Mouse (Mus musculus): ENCODE results near the gene Zbtb16. TPM values are rescaled to one million over a fixed set of nuclear protein-coding genes. Genes with fewer than 3 reads are reported as not detected.

Zbtb16 gene
- polyA plus RNA-seq, 1 experiment from 2014 or later: 5.3 TPM

GRCm38 (mm10) chr9:48707134-48707823 lies 128.7 kb downstream of the Zbtb16 start:
- Histone ChIP-seq H3K4me2 (replicated peaks) (no peak overlapping the region), H3K4me1 (replicated peaks; ENCODE audit: control insufficient read depth, insufficient read depth, low read length) (peaks cover 20% of the 10 kb centered on the region; the same call in 1 of the 2 replicates), H3K27ac (no peak overlapping the region), H3K36me3 (replicated peaks; ENCODE audit: control insufficient read depth, insufficient read depth) (no peaks in the 10 kb centered on the region), H3K9ac (no peak overlapping the region), H3K4me3 (replicated peaks; ENCODE audit: low read length) (no peak overlapping the region), H3K9me3 (ENCODE audit: control insufficient read depth, low read length) (no peaks in the 10 kb centered on the region), H3K27me3 (ENCODE audit: control insufficient read depth, insufficient read depth, low read length) (no peaks in the 10 kb centered on the region)
- DNase-seq (ENCODE audit: low spot score) (no peak), ATAC-seq (ENCODE audit: low FRiP score) (no peak)
- WGBS: 58% methylated on average over 14 of the region's 14 CpGs

GRCm38 (mm10) chr9:48701296-48701695 lies 134.7 kb downstream of the Zbtb16 start:
- Histone ChIP-seq H3K4me2 (replicated peaks) (no peak overlapping the region), H3K36me3 (replicated peaks; ENCODE audit: control insufficient read depth, insufficient read depth) (no peaks in the 10 kb centered on the region), H3K4me1 (replicated peaks; ENCODE audit: control insufficient read depth, insufficient read depth, low read length) (peaks cover 14% of the 10 kb centered on the region; the same call in 1 of the 2 replicates), H3K9ac (no peak overlapping the region), H3K4me3 (replicated peaks; ENCODE audit: low read length) (no peak overlapping the region), H3K9me3 (ENCODE audit: control insufficient read depth, low read length) (no peaks in the 10 kb centered on the region), H3K27me3 (ENCODE audit: control insufficient read depth, insufficient read depth, low read length) (no peaks in the 10 kb centered on the region), H3K27ac (no peak overlapping the region)
- 66% methylated on average over 4 of the region's 4 CpGs for whole genome bisulfite sequencing
- ATAC-seq (ENCODE audit: low FRiP score): no peak
- DNase-seq (ENCODE audit: low spot score): no peak

- WGBS: 49% methylated on average over 8 of the region's 8 CpGs
- Histone ChIP-seq H3K4me2 (replicated peaks) (no peak overlapping the region), H3K36me3 (replicated peaks; ENCODE audit: control insufficient read depth, insufficient read depth) (no peaks in the 10 kb centered on the region), H3K27ac (no peak overlapping the region), H3K9ac (no peak overlapping the region), H3K9me3 (ENCODE audit: control insufficient read depth, low read length) (no peaks in the 10 kb centered on the region), H3K4me3 (replicated peaks; ENCODE audit: low read length) (no peak overlapping the region), H3K4me1 (replicated peaks; ENCODE audit: control insufficient read depth, insufficient read depth, low read length) (peaks cover 14% of the 10 kb centered on the region; the same call in 1 of the 2 replicates), H3K27me3 (ENCODE audit: control insufficient read depth, insufficient read depth, low read length) (no peaks in the 10 kb centered on the region)
- DNase-seq (ENCODE audit: low spot score) (no peak), ATAC-seq (ENCODE audit: low FRiP score) (no peak)
Observed at GRCm38 (mm10) chr9:48700871-48701270, 135.2 kb downstream of the Zbtb16 start.

GRCm38 (mm10) chr9:48697470-48697815 lies 138.6 kb downstream of the Zbtb16 start:
- H3K27ac ChIP-seq: no peak overlapping the region

GRCm38 (mm10) chr9:48696731-48697469 lies 139.1 kb downstream of the Zbtb16 start:
- DNase-seq (ENCODE audit: low spot score) (no peak), ATAC-seq (ENCODE audit: low FRiP score) (no peak)
- no peak overlapping the region for H3K9ac ChIP-seq
- H3K27ac ChIP-seq: no peak overlapping the region
- peaks cover 14% of the 10 kb centered on the region; the same call in 1 of the 2 replicates for H3K4me1 ChIP-seq (replicated peaks; ENCODE audit: control insufficient read depth, insufficient read depth, low read length)
- H3K27me3 ChIP-seq (ENCODE audit: control insufficient read depth, insufficient read depth, low read length): no peaks in the 10 kb centered on the region; the same call in 1 of the 2 replicates
- H3K36me3 ChIP-seq (replicated peaks; ENCODE audit: control insufficient read depth, insufficient read depth): no peaks in the 10 kb centered on the region
- 23% methylated on average over 12 of the region's 12 CpGs for WGBS
- no peaks in the 10 kb centered on the region for H3K9me3 ChIP-seq (ENCODE audit: control insufficient read depth, low read length)
- H3K4me2 ChIP-seq (replicated peaks): no peak overlapping the region
- no peak overlapping the region for H3K4me3 ChIP-seq (replicated peaks; ENCODE audit: low read length)

More at GRCm38 (mm10) chr9:48697470-48697815, 138.6 kb downstream of the Zbtb16 start:
- H3K4me2 ChIP-seq (replicated peaks): no peak overlapping the region
- H3K9me3 ChIP-seq (ENCODE audit: control insufficient read depth, low read length): no peaks in the 10 kb centered on the region
- DNase-seq (ENCODE audit: low spot score): no peak
- H3K27me3 ChIP-seq (ENCODE audit: control insufficient read depth, insufficient read depth, low read length): no peaks in the 10 kb centered on the region; the same call in 1 of the 2 replicates
- WGBS: 25% methylated on average over 2 of the region's 2 CpGs
- H3K9ac ChIP-seq: no peak overlapping the region
- no peaks in the 10 kb centered on the region for H3K36me3 ChIP-seq (replicated peaks; ENCODE audit: control insufficient read depth, insufficient read depth)
- no peak for ATAC-seq (ENCODE audit: low FRiP score)
- peaks cover 14% of the 10 kb centered on the region; the same call in 1 of the 2 replicates for H3K4me1 ChIP-seq (replicated peaks; ENCODE audit: control insufficient read depth, insufficient read depth, low read length)
- no peak overlapping the region for H3K4me3 ChIP-seq (replicated peaks; ENCODE audit: low read length)

- no peak overlapping the region for H3K4me2 ChIP-seq (replicated peaks)
- DNase-seq (ENCODE audit: low spot score) (no peak), ATAC-seq (ENCODE audit: low FRiP score) (no peak)
- WGBS: 9% methylated on average over 4 of the region's 4 CpGs
- peaks cover 14% of the 10 kb centered on the region; the same call in 1 of the 2 replicates for H3K4me1 ChIP-seq (replicated peaks; ENCODE audit: control insufficient read depth, insufficient read depth, low read length)
- H3K9me3 ChIP-seq (ENCODE audit: control insufficient read depth, low read length): no peaks in the 10 kb centered on the region
- no peak overlapping the region for H3K27ac ChIP-seq
- H3K9ac ChIP-seq: no peak overlapping the region
- no peaks in the 10 kb centered on the region; the same call in 1 of the 2 replicates for H3K27me3 ChIP-seq (ENCODE audit: control insufficient read depth, insufficient read depth, low read length)
- no peaks in the 10 kb centered on the region for H3K36me3 ChIP-seq (replicated peaks; ENCODE audit: control insufficient read depth, insufficient read depth)
- H3K4me3 ChIP-seq (replicated peaks; ENCODE audit: low read length): no peak overlapping the region
Observed at GRCm38 (mm10) chr9:48696330-48696729, 139.7 kb downstream of the Zbtb16 start.

GRCm38 (mm10) chr9:48695796-48696195 lies 140.2 kb downstream of the Zbtb16 start:
- no peak for DNase-seq (ENCODE audit: low spot score)
- Histone ChIP-seq H3K27me3 (ENCODE audit: control insufficient read depth, insufficient read depth, low read length) (no peaks in the 10 kb centered on the region; the same call in 1 of the 2 replicates), H3K4me2 (replicated peaks) (no peak overlapping the region), H3K36me3 (replicated peaks; ENCODE audit: control insufficient read depth, insufficient read depth) (no peaks in the 10 kb centered on the region), H3K27ac (no peak overlapping the region), H3K9ac (no peak overlapping the region), H3K9me3 (ENCODE audit: control insufficient read depth, low read length) (no peaks in the 10 kb centered on the region), H3K4me3 (replicated peaks; ENCODE audit: low read length) (no peak overlapping the region), H3K4me1 (replicated peaks; ENCODE audit: control insufficient read depth, insufficient read depth, low read length) (peaks cover 13% of the 10 kb centered on the region; the same call in 1 of the 2 replicates)
- ATAC-seq (ENCODE audit: low FRiP score): no peak
- 42% methylated on average over 4 of the region's 4 CpGs for WGBS

GRCm38 (mm10) chr9:48694616-48695061 lies 141.4 kb downstream of the Zbtb16 start:
- Histone ChIP-seq H3K4me1 (replicated peaks; ENCODE audit: control insufficient read depth, insufficient read depth, low read length) (peaks cover 11% of the 10 kb centered on the region; the same call in 1 of the 2 replicates), H3K9ac (no peak overlapping the region), H3K36me3 (replicated peaks; ENCODE audit: control insufficient read depth, insufficient read depth) (no peaks in the 10 kb centered on the region), H3K27ac (no peak overlapping the region), H3K27me3 (ENCODE audit: control insufficient read depth, insufficient read depth, low read length) (no peaks in the 10 kb centered on the region; the same call in 1 of the 2 replicates), H3K4me2 (replicated peaks) (no peak overlapping the region), H3K9me3 (ENCODE audit: control insufficient read depth, low read length) (no peaks in the 10 kb centered on the region), H3K4me3 (replicated peaks; ENCODE audit: low read length) (no peak overlapping the region)
- ATAC-seq (ENCODE audit: low FRiP score) (no peak), DNase-seq (ENCODE audit: low spot score) (no peak)
- 7% methylated on average over 10 of the region's 10 CpGs for WGBS

GRCm38 (mm10) chr9:48693696-48694095 lies 142.3 kb downstream of the Zbtb16 start:
- no peak for DNase-seq (ENCODE audit: low spot score)
- H3K9ac ChIP-seq: no peak overlapping the region

More at GRCm38 (mm10) chr9:48693696-48694095, 142.3 kb downstream of the Zbtb16 start:
- Histone ChIP-seq H3K4me1 (replicated peaks; ENCODE audit: control insufficient read depth, insufficient read depth, low read length) (peaks cover 11% of the 10 kb centered on the region; the same call in 1 of the 2 replicates), H3K4me2 (replicated peaks) (no peak overlapping the region), H3K9me3 (ENCODE audit: control insufficient read depth, low read length) (no peaks in the 10 kb centered on the region), H3K36me3 (replicated peaks; ENCODE audit: control insufficient read depth, insufficient read depth) (no peaks in the 10 kb centered on the region), H3K27me3 (ENCODE audit: control insufficient read depth, insufficient read depth, low read length) (no peaks in the 10 kb centered on the region; the same call in 1 of the 2 replicates), H3K27ac (no peak overlapping the region), H3K4me3 (replicated peaks; ENCODE audit: low read length) (no peak overlapping the region)
- 38% methylated on average over 7 of the region's 7 CpGs for WGBS
- no peak for ATAC-seq (ENCODE audit: low FRiP score)
